Mouse (Mus musculus): ENCODE measurements around the gene Eif2ak4.

DNA sequence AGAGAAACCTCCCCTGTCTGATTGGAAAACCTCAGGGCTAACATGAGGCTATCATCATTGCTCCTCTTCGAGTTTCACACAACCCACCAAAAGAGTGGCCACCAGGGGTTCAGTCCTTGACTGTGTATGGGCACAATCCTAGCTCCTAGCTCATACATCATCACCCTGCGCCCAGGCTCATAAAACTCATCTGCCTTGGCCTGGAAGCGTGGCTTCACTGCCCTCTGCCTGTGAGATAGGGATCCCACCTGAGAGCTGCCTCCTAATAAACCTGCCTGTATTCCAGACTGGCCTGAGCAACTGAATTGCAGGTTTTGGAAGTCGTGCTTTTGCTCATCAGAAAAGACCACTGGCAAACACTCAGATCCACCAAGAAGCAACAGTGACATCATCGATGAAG lies 5.0 kb upstream of the Eif2ak4 start:
- TF ChIP-seq CTCF (IDR thresholded peaks at IDR 0.05; ENCODE audit: low read depth) = peak; percentile 27; the same call in 1 of the 2 replicates
- TF ChIP-seq EP300 (optimal IDR thresholded peaks at IDR 0.05) = no peak
